Mouse (Mus musculus): ENCODE results near the gene Gm8334. TPM values are rescaled to one million over a fixed set of nuclear protein-coding genes. Genes with fewer than 3 reads are reported as not detected.
"Not testable (repeated sequence)": the region's sequence is repeated elsewhere in the genome, so short reads cannot be mapped to it uniquely, and the experiment has no call there.

The Gm8334 gene
- total RNA-seq (2021): not detected
- long read RNA-seq: 0 reads

DNA sequence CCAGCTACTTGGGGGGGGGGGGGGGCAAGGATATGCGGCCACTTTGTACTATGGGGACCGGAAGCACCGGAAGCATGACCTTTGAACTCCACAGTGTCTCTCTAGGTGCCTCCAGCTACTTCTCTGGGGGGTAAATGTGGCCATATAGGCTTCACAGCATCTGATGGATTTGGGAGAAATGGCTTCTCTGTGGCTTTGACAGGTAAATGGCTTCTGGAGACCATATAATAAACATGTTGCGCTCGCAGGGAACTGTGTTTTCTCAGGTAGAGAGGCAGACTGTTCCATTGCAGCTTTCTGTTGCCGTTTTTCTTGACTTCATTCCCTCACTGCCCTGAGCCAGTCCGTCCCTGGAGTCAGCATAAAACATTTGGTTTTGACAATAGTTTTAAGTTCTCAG lies at the start of gene Gm8334:
Gene Gm8334, minus strand, starts transcription at position 101 of the 400 bp plus-strand sequence.
- DNase-seq (ENCODE audit: low spot score in 2 of 2): not testable (repeated sequence)

DNA sequence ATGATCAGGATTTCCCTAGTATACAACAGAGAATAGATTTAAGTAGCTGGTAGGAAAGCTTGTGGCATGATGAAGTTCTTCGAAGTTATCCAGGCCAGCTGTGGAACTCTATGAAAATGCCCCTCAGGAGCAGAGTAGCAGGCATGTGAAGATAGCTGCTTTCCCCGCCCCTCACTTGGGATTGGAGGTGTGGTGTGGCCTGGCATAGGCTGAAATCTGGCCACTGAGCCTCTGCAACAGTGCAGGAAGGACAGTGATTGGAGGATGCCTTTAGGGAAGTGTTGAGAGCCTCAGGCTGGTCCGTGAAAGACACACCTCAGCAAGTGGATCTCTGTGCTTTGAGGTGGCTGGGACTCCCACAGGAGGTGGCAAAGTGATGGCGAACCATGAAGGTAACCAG lies 48.3 kb upstream of the Gm8334 start, which contains the start of gene Gm15127:
Gene Gm15127, plus strand, starts transcription at position 301 of the 400 bp plus-strand sequence.
- not testable (repeated sequence) for DNase-seq (ENCODE audit: low spot score in 2 of 2)

Other genes with a start within 250 kb of the Gm8334 start
- gene Gm15114, start 126.2 kb downstream of the Gm8334 start, total RNA-seq (2021): not detected
- not detected for gene Gm15127, start 48.4 kb upstream of the Gm8334 start, total RNA-seq (2021)
- gene Luzp4, start 242.5 kb upstream of the Gm8334 start, total RNA-seq (2021): not detected